Mouse (Mus musculus): ENCODE measurements around the gene Dcps.
"Not testable (repeated sequence)": the region's sequence is repeated elsewhere in the genome, so short reads cannot be mapped to it uniquely, and the experiment has no call there.

The Dcps gene

DNA sequence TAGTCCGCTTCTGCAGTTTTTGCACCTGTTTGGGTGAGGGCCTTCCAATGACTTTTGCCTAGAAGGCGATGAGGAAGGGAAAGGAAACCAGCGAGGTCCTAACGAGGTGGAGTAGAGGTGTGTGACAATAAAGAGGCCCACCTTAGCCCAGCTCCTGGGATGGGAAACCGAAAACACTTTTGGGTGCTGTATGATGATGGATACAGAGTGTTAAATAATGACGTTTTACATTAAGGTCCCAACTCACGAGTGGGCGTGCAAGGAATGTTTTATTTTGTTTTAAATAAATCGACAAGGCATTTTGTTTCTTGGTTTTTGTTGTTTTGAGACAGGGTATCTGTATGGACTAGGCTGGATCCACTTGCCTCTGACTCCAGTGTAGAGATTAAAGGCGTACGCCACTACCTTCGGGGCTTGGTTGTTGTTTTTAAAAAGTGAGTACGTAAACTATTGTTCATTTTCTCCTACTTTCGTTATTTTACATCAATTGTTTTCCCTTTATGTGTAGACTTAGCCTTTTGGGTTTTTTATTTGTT lies 331 bp upstream of the Dcps start:
- DNase-seq (ENCODE audit: low read depth, low spot score): no peak

DNA sequence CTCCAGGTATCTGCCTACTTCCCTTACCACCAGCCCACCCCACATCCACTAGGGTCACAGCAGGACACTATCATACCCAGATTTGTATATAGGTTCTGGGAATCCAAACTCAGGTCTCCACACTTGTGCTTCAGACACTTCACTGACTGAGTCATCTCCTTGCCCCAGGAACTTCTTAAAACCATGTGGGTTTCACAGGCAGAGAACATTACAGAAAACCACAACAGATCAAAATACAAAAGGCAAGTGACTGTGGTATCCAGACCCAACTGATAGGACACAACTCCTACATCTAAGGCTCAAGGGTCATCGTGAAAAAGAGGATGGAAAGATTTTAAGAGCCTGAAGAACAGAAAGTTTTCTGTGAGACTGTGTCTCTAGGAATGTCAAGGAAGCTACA lies 2.5 kb downstream of the Dcps start:
- no peak for DNase-seq (ENCODE audit: low read depth, low spot score)

DNA sequence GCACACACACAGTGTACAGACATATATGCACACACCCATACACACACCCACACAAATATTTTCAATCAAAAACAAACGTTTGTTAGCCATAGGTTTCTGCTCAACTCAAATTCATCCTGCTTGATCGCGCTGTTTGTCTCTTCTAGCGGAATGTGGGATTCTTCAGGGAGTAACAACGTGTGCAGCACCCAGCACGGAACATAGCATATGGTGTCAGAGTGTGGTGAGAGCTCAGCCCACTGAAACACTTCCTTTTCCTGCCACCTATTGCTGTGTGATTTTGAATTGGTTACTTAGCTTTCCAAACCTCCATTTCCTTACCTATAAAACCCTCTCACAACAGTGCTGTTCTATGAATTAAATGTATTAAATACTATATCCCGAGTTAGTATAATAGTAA lies 5.8 kb downstream of the Dcps start:
- DNase-seq (ENCODE audit: low read depth, low spot score): no peak

DNA sequence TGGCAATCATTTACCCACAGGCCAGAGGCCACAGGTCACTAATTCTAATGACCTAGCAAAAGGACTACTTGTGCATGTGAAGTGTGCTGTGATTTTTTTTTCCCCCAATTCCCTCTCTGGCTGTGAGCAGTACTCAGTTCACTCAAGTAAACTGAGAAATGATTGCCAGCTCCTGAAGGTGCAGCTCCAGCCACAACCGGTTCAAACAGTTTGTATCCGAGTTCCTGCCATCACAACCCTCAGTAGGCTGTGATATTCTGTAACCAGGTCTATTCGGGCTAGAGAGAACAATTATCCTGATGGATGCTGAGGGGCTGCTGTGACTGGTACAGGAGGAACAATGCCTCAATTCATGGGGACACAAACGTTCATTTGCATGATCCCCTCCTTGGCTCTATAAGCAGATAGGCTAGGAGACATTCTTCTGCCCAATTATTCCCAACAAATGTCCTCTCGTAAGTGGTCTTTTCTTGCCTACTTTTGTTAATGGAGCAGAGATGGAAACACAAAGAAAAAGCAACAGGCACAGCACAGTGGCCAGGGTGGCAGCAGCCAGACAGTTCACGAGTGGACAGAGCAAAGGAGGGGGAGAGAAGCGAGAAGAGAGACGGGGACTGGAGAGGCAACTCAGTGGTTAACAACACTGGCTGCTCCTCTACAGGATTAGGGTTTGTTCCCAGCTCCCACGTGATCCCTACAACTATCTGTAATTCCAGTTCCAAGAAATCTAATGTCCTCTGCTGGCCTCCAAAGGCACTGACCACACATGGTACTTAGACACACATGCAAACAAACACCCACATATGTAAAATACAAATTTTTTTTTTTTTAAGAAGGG lies 8.8 kb downstream of the Dcps start:
- no peak for DNase-seq (ENCODE audit: low read depth, low spot score)

DNA sequence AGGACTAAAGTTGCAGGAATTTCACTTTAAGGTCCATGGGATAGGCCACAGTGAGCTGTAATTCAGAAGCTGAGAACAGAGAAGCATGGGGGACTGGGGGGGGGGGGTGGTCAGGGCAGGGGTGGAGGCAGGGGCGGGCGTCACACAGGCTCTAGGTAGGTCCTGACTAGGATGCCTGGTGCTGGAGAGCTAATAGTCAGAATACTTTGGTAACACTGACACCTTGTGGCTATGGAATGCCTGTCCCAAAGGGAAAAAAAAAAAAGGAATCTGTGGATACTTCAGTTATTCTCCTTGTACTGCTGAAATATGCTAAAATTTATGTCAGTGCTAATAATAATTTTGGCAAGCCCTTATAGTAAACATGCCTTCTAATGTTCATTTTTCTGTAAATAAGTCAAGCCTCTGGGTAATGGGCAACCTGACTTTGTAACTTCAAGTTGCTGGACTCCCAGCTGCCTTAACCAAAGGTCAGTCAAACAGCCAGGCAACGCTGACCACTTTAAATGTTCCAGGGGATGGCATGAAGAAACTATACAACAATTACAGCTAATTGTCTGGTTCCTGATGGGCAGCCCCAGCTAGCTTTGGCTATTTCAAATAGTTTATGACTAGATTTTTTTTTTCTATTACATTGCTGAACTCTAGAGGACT lies 9.6 kb downstream of the Dcps start:
- DNase-seq (ENCODE audit: low read depth, low spot score): peak; percentile 40

DNA sequence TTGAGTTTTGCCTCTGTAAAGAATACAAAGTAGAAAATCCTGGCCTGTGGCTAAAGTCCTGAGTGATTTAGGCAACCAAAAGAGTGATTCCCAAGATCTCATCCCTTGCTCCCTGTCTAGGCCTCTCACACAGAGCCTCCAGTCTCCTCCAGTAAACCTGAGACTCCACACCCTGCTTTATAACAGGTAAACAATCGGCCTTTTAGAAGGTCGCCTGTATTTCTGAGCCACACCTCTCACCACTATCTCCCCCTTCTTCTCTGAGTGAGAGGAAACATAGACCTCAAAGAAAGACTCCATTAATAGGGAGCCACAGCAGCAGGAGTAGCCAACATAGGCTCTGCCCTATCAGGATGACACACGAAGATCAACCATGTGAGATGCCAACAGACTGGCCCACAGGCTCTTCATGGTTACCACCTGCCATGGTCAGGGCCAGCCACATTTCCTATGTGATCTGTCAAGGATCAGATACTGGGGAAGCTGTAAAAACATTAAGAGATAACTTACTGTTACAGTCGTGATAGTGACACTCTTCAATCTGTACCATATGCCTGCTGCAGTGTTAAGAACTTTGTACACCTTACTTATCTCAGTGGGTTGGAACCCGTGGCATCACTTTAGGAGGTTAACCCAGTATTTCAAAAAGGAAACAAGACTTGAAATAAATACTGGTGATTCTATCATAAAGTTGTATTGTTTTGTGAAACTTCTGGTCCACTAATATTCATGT lies 11.6 kb downstream of the Dcps start:
- DNase-seq (ENCODE audit: low read depth, low spot score): no peak

DNA sequence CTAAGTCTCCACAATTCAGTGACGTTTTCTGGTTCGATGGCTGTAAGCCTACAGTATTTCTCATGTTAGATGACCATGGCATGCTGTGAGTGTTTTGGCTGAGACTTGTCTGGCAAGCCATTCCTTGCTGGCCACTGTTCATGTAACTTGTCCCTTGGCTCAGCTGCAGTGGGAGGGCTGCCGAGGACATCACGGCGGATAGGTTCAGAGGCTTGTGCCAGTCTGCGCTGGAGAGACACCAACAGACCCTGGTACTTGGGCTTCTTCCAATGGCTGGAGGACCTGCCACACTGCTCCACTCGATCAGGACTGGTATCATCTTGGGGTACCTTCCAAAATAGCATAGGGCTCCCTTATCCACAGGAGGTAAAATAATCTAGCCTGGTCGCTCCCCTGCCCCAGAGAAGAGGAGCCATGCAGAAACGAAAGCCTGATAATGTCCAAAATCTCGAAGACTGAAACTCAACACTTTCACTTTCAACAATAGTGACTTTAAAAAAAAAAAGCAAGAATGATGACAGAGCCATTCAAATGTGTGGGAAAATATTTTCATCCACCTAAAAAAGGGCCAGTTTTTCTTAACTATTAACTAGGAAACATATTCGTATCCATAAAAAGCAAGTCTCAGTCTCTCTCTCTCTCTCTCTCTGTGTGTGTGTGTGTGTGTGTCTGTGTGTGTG lies 12.7 kb downstream of the Dcps start:
- no peak for DNase-seq (ENCODE audit: low read depth, low spot score)

DNA sequence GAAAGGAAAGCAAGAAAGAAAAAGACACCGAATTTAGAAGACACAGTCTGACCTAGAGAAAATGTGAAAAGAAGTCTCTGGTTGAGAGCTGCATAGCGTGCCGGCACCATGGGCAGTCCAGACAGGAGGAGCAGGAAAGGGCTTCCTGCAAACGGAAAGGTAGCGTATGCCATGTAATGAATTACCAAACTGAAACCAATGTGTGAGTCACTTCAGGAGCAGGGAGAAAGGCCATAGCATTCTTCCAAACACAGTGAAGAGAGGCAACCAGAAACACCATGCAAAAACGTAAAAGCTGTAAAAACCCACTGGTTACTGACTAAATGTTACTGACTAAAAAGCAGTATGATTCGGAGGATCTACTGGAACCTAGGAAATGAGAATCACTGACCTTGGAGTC lies 14.1 kb downstream of the Dcps start:
- no peak for DNase-seq (ENCODE audit: low read depth, low spot score)

DNA sequence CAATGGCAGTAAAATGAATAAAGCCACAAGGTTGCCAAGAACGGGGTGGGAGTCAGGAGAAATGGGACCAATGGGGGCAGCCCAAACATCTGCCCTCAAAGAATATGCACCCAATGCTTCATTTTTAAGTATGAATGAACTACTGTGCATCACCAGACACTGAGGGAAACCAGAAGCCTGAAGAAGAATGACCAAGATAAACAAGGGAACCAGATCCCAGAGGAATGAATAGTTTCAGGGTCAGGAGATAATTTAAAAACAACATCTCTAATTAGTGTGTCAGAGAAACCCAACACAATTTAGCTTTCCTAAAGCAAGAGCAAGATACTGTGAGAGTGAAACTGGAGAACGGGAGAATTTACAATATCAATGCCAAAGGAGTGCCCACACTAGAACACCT lies 15.2 kb downstream of the Dcps start:
- no peak for DNase-seq (ENCODE audit: low read depth, low spot score)

DNA sequence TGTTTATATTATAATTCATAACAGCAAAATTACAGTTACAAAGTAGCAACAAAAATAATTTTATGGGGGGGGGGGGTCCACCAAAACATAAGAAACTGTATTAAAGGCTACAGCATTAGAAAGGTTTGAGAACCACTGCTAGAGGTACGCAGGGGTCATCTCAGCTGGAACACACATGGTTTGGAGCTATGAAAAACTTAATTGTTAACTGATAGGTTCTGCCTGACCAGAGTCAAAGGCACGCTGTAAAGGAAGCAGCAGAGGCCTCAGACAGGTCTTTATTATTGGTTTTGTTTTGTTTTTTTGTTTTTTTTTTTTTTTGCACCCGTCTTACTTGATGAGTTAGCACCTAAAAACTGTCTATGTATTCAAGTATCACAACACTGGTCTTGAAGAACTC lies 17.4 kb downstream of the Dcps start:
- no peak for DNase-seq (ENCODE audit: low read depth, low spot score)

DNA sequence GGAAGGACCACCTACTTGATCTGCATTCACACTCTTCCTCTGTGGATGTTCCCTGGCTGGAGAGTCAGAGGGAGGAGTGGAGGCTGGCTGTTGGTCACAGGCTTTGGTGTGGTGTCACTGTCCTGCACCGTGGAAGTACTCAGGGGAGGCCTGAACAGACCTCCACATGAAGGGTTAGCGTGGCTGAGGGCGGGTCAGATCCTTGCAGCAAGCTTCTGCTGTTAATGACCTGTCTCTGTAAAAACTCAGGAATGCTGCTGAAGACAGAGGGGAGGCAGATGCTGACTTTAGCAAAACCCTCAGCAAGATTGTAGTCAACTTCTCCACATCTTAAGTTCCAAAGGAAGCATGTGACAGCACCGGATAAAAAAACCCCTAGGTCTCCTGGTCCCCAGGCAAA lies 19.0 kb downstream of the Dcps start:
- DNase-seq (ENCODE audit: low read depth, low spot score): no peak

DNA sequence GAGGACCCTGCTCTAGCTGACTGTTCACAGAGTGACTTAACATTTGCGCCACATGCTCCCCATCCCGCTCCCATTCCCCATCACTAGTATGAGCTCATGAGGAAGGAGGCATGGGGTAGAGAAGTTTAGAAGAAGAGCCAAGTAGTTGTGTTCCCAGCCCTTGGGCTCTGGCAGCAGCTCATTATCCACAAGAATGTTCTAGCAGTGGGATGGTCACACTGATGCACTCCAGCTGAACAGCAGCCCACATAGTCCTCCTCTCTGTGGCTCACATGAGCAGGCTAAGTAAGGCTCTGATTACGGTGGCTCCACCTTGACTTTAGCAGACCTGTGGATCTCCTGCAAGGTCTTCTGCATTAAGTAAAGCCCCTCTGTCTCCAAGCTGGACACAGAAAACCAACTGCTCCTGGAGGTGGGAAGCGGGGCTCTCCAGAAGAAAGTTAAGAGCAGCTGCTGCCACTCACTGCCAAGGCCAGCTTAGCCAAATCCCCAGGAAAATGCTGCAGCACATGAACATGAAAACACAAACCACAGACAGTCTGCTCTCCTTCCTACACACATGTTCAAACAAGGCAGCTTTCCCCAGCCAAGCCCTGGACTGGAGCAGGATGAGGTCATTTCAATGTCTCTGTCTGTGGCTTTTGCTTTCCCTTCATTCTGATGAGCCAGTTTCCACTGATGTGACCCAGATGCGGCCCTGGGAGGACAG lies 19.7 kb downstream of the Dcps start:
- no peak for DNase-seq (ENCODE audit: low read depth, low spot score)

DNA sequence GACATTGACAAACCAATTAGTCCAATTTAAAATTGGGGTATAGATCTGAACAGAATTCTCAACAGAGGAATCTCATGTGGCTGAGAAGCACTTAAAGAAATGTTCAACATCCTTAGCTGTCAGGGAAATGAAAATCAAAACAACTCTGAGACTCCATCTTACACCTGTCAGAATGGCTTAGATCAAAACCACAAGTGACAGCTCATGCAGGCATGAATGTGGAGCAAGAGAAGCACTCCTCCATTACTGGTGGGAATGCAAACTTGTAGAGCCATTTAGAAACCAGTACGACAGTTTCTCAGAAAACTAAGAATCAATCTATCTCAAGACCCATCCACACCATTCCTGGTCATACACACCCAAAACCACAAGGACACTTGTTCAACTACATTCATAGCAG lies 22.9 kb downstream of the Dcps start:
- DNase-seq (ENCODE audit: low read depth, low spot score): no peak

DNA sequence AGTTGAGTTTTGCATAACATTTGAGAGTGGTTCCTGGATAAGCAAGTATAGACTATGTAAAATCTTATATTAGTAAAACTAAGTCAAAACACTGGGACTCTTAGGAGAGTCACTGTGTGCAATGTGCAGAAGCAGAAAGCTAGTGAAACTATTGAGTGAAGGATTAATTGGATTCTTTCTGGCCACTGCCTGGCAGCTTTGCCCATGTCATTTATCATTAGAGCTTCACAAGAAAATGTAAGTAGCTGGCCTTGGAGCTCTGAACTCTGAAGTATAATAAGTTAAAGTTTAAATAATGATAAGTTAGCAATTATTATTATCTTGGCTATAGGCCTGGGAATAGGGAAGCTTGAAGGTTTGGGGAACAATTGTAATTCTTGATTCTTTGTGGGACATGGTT lies 27.0 kb downstream of the Dcps start:
- not testable (repeated sequence) for DNase-seq (ENCODE audit: low read depth, low spot score)

DNA sequence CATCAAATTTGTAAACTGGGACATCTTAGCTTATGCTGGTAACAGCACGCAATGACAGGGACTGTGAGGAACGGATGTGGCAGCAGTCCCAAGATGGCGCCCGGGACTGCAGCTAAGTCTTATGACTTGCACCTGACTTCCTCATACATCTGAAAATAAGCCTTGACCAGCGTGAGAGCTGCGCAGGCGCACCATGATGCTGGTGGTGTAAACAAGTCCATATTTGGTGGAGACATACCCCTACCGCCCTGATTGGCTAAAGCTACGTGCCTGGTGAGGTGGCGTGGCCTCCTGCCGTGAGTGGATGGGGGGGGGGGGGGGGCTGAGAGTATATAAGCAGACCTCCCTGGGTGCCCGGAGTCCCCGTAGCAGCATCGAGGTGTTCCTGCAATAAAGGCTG lies 28.6 kb downstream of the Dcps start:
- not testable (repeated sequence) for DNase-seq (ENCODE audit: low read depth, low spot score)

DNA sequence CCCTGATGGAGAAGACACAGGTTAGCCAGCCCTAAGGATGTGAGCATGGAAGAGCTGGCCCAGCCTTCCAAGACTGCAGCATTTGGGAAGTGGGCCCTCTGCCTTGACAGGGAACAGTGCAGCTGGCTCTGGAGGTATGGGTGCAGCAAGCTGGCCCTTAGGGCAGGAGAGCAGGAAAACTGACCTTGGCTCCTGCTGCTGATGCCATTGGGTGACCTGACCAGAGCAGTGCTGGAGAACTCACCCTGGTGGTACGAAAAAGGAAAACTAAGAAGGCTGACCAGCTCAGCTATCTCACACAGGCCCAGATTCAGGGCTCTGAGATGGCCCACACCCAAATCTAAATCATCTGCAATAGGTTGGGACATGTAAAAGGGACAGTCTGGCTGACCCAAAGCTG lies 30.0 kb downstream of the Dcps start:
- no peak for DNase-seq (ENCODE audit: low read depth, low spot score)

DNA sequence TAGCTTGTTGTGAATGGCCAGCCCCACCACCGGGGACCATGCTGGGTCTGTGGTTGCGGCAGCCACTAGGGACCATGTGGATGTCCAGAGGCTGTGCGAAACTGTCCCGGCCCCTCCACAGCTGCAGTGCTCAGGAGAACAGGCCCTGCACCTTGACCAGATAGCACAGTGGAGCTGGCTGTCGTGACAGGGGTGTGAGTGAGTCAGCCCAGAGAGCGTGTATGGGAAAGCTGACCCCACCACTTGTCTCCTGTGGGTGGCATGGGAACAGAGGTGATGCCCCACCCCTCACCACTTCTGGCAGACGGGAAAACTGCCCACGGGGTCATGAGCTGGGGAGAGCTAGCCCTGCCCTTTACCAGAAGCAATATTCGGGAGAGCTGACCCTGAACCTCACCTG lies 30.7 kb downstream of the Dcps start:
- no peak for DNase-seq (ENCODE audit: low read depth, low spot score)

DNA sequence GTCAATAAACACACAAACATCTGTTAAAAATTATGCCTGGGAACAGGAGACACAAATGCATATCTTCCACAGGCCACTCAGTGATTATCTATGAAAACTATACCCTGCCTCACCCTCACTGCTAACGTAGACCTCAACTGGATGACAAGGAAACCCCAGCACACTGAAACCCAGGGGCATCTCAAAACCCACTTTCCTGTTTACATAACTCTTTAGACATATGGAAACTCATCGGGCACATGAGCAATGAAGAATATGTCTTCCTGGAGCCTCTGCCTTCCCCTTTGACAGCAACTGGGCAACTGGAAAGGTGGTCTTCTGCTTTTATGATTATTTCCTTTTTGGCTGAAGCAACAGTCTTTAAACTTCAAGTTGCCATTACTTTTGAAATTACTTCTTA lies 33.6 kb downstream of the Dcps start:
- DNase-seq (ENCODE audit: low read depth, low spot score): no peak

DNA sequence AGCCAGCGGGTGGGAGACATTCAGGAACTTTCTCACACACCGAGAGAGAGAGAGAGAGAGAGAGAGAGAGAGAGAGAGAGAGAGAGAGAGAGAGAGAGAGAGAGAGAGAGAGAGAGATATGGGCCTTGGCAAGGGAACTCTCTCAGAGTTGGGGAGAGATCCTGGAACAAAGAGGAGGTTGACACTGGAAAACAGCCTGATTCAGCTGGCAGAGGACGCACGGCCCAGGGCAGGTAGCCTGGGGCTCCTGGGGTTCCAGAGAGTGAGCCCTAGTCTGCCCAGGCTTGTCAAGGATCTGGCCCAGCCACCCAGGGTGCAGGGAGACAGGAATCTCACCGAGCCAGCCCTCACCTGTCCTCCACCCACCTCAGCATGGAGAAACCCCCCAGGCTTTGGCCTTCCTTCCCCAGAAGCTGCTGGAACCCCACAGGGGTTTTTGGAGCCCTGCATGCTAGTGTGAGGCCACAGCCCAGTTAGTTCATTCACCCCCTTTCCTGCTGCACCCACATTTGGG lies 36.6 kb downstream of the Dcps start:
- DNase-seq (ENCODE audit: low read depth, low spot score): no peak

DNA sequence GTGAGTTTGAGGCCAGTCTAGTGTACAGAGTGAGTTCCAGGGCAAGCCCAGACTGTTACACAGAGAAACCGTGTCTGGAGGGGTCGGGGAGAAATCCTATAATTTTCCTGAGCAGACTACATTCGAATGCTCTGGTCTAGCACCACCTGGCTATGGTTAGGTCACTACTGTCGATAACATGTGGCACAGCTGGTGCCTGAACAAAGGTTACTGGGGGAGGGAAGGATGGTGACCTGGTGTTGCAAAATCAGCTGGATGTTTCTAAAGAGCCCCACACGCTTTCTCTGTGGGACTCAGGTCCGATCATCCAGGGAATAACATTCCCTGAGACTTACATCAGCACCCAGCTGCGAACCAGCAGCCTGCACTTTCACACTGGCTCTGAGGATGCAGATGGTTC lies 37.8 kb downstream of the Dcps start:
- DNase-seq (ENCODE audit: low read depth, low spot score): no peak

DNA sequence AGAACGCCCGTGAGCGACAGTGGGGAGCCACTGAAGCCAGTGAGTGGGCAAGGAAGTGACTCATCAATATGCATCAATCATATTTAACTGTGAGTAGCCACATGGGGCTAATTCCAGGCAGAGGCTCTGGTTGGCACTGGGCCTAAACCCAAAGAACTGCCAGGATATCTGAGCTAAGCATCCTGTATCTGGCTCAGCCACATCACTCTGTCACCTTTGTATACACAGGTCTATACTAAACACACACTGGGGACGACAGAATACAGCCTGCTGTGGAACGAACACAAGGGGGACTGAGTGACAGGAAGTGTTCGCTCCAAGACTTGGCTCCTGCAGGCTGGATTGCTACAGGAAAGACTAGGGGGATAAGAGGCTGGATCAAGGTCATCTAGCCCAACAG lies 40.3 kb downstream of the Dcps start:
- DNase-seq (ENCODE audit: low read depth, low spot score): no peak
